Mouse (Mus musculus): ENCODE data around the gene Olfml2a. TPM values are rescaled to one million over a fixed set of nuclear protein-coding genes. Genes with fewer than 3 reads are reported as not detected.

Olfml2a gene
- polyA plus RNA-seq, 1 experiment from 2014 or later: 6.8 TPM

- peaks cover 33% of the 10 kb centered on the region for H3K4me1 ChIP-seq (replicated peaks)
- no peak overlapping the region for H3K27ac ChIP-seq (ENCODE audit: poor library complexity, severe bottlenecking)
- H3K27me3 ChIP-seq (replicated peaks): no peaks in the 10 kb centered on the region
- H3K4me2 ChIP-seq: no peak overlapping the region
- H3K9me3 ChIP-seq (replicated peaks): no peaks in the 10 kb centered on the region
- peaks cover 49% of the 10 kb centered on the region for H3K36me3 ChIP-seq
- no peak for ATAC-seq (ENCODE audit: insufficient number of reproducible peaks, low FRiP score)
- no peak overlapping the region for H3K9ac ChIP-seq
- 85% methylated on average over 3 of the region's 3 CpGs for WGBS
- no peak overlapping the region for H3K4me3 ChIP-seq
Measured at GRCm38 (mm10) chr2:39011971-39012370, 80.2 kb downstream of the Olfml2a start.

GRCm38 (mm10) chr2:39012768-39013279 lies 81.0 kb downstream of the Olfml2a start:
- ATAC-seq (ENCODE audit: insufficient number of reproducible peaks, low FRiP score): no peak
- Histone ChIP-seq H3K27ac (ENCODE audit: poor library complexity, severe bottlenecking) (no peak overlapping the region), H3K9ac (no peak overlapping the region), H3K4me1 (replicated peaks) (peaks cover 29% of the 10 kb centered on the region), H3K9me3 (replicated peaks) (no peaks in the 10 kb centered on the region), H3K4me3 (no peak overlapping the region), H3K4me2 (no peak overlapping the region), H3K27me3 (replicated peaks) (no peaks in the 10 kb centered on the region), H3K36me3 (peaks cover 57% of the 10 kb centered on the region)
- 80% methylated on average over 7 of the region's 7 CpGs for WGBS

Other genes starting within 250 kb of the Olfml2a start
- not detected in 2 replicates for gene Nr5a1, start 217.4 kb upstream of the Olfml2a start, polyA plus RNA-seq (2016; fragmentation: Nextera tagmentation; extraction: Ambion mirVana)
- gene Nr6a1, start 4.3 kb upstream of the Olfml2a start, polyA plus RNA-seq (2016; fragmentation: Nextera tagmentation; extraction: Ambion mirVana): 1.2 and 1.3 TPM in 2 replicates
- 0.91 and 1.0 TPM in 2 replicates for gene Wdr38, start 65.5 kb downstream of the Olfml2a start, polyA plus RNA-seq (2016; fragmentation: Nextera tagmentation; extraction: Ambion mirVana)
- gene Arpc5l, start 73.4 kb downstream of the Olfml2a start, polyA plus RNA-seq (2016; fragmentation: Nextera tagmentation; extraction: Ambion mirVana): 81.7 and 82.3 TPM in 2 replicates
- gene Rpl35, start 73.6 kb downstream of the Olfml2a start, polyA plus RNA-seq (2016; fragmentation: Nextera tagmentation; extraction: Ambion mirVana): 733 and 779 TPM in 2 replicates
- 22.0 and 23.3 TPM in 2 replicates for gene Golga1, start 133.6 kb downstream of the Olfml2a start, polyA plus RNA-seq (2016; fragmentation: Nextera tagmentation; extraction: Ambion mirVana)

Data from heart, embryonic 12.5 days (tissue).